Mouse (Mus musculus): ENCODE measurements around the gene Olfr315.
"Not testable (repeated sequence)": the region's sequence is repeated elsewhere in the genome, so short reads cannot be mapped to it uniquely, and the experiment has no call there.

GRCm38 (mm10) chr11:58828937-58829336, 55.9 kb downstream of the Olfr315 start, which contains the start of gene Olfr312:
- not testable (repeated sequence) for TF ChIP-seq POLR2A (IDR thresholded peaks at IDR 0.05; ENCODE audit: control insufficient read depth, extremely low read depth, insufficient read depth, low read length, poor library complexity); CTCF (IDR thresholded peaks at IDR 0.05; ENCODE audit: borderline replicate concordance, control insufficient read depth, extremely low read depth, insufficient read depth, low read length, poor library complexity)

Measured in thymus, adult 2 months (tissue).